Mouse (Mus musculus) ES-Bruce4 (cell line): ENCODE measurements around the gene Rdh8.

ENCODE experiments used
- CTCF ChIP-seq: IDR thresholded peaks from one replicate; pipeline ENCODE4 v1.8.1; 2011; ENCODE audit warnings: low read depth, low read length
- POLR2A ChIP-seq: IDR thresholded peaks from one replicate; pipeline ENCODE4 v1.8.1; 2011; ENCODE audit warnings: low read length; ENCODE audit not compliant: insufficient read depth

- TF ChIP-seq CTCF (no peak), POLR2A (no peak)
Measured at GRCm38 (mm10) chr9:20790345-20790744, 28.0 kb upstream of the Rdh8 start.
